Mouse (Mus musculus) liver, adult 2 months (tissue): Measurements from ENCODE around the gene Gnl2.

Experiments
- CTCF ChIP-seq: fragments of 200-500 bp; IDR thresholded peaks from 2 replicates; pipeline ENCODE4 v1.5.1; 2011; ENCODE audit warnings: low read depth, low read length, control low read depth
- POLR2A ChIP-seq: fragments of 200-500 bp; IDR thresholded peaks from 2 replicates; pipeline ENCODE4 v1.6.1; 2011; ENCODE audit warnings: low read length, control low read depth; ENCODE audit not compliant: insufficient read depth; ENCODE audit errors: extremely low read depth

GRCm38 (mm10) chr4:124978201-124978600, 38.2 kb upstream of the Gnl2 start:
- TF ChIP-seq CTCF, result no peak
- no peak for TF ChIP-seq POLR2A
